Mouse (Mus musculus) forebrain, embryonic 14.5 days (tissue): ENCODE measurements around the gene Fut2. TPM values are rescaled to one million over a fixed set of nuclear protein-coding genes. Genes with fewer than 3 reads are reported as not detected.
A peak's percentile ranks its signal among the peaks of the same experiment; 100 is the strongest.

Source experiments
- ATAC-seq: fragments of 200-750 bp; cut with Nextera tagmentation; 2 replicates; pipeline ENCODE4 v1.8.0; 2017; ENCODE audit warnings: mild to moderate bottlenecking, moderate library complexity
- DNase-seq: peaks from one replicate; pipeline ENCODE4 v3.0.0-alpha.2; 2015; ENCODE audit warnings: low spot score
- H3K27ac ChIP-seq: fragments of 300-500 bp; sonication (generic); 2 replicates; pipeline ENCODE4 v1.5.1; 2014; ENCODE audit warnings: low read depth, mild to moderate bottlenecking, control low read depth, low read length, moderate library complexity
- H3K27me3 ChIP-seq: fragments of 300-500 bp; sonication (generic); replicated peaks from 2 replicates; pipeline ENCODE4 v1.6.1; 2014; ENCODE audit warnings: low read length, control low read depth, mixed read lengths; ENCODE audit not compliant: control insufficient read depth, insufficient read depth
- H3K36me3 ChIP-seq: fragments of 300-500 bp; sonication (generic); 2 replicates; pipeline ENCODE4 v1.6.1; 2014; ENCODE audit warnings: low read length, control low read depth; ENCODE audit not compliant: control insufficient read depth, insufficient read depth
- H3K4me1 ChIP-seq: fragments of 300-500 bp; sonication (generic); 2 replicates; pipeline ENCODE4 v1.6.1; 2014; ENCODE audit warnings: antibody characterized with exemption, low read length, control low read depth; ENCODE audit not compliant: control insufficient read depth, insufficient read depth
- H3K4me2 ChIP-seq: fragments of 300-500 bp; sonication (generic); 2 replicates; pipeline ENCODE4 v1.6.1; 2014; ENCODE audit warnings: mild to moderate bottlenecking, control low read depth, low read length
- H3K4me3 ChIP-seq: fragments of 300-500 bp; sonication (generic); 2 replicates; pipeline ENCODE4 v1.5.1; 2014; ENCODE audit warnings: low read depth, low read length, control low read depth
- H3K9ac ChIP-seq: fragments of 300-500 bp; sonication (generic); 2 replicates; pipeline ENCODE4 v1.6.1; 2014; ENCODE audit warnings: mild to moderate bottlenecking, low read length, control low read depth, moderate library complexity
- H3K9me3 ChIP-seq: fragments of 300-500 bp; sonication (generic); replicated peaks from 2 replicates; pipeline ENCODE4 v1.6.1; 2016; ENCODE audit warnings: low read length, control low read depth, mixed read lengths; ENCODE audit not compliant: control insufficient read depth
- WGBS: fragments of 180-500 bp; shearing (Covaris S2); extraction: QIAGEN DNeasy Blood & Tissue Kit; methylation state at CpG from one replicate; pipeline ENCODE4 v1.1.7; 2014; 5-methylcytosine and 5-hydroxymethylcytosine counted together
- polyA plus RNA-seq: library from polyadenylated mRNA; unstranded; fragments of >200 nt; fragmentation: Nextera tagmentation; extraction: Ambion mirVana; gene quantifications from 2 replicates; pipeline ENCODE4 v1.2.1, GENCODE M21; 2014

The Fut2 gene
- polyA plus RNA-seq, 1 experiment from 2014 or later = 0.11 TPM

DNA sequence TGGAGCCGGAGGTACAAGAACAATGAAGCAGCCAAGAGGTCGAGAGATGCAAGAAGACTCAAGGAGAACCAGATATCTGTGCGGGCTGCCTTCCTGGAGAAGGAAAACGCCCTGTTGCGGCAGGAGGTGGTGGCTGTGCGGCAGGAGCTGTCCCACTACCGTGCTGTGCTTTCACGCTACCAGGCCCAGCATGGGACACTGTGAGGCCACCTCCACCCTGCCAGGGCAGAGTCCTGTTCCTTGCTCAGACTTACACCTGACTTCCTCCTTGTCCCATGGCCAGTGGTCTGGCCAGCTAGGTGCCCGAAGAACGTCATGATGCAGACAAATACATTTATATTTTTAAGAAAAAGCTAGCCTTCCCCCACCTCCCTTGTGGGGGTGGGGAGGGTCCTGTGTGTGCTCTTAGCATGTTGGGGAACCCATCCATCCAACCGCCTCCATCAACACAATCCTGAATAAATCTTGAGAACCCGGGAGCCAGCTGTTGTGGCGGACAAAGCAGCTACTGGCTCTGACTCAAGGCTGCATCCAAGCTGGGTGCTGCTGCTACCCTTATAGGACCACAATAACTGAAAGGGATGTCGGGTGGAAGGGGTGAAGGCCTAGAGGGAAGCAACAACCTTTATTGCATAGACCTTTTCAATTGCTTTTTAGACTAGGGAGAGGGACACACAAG is 43.6 kb upstream of the Fut2 start:
- H3K27ac ChIP-seq = peak overlapping the region; percentile 75
- DNase-seq = no peak
- no peaks in the 10 kb centered on the region for H3K27me3 ChIP-seq
- peaks cover 42% of the 10 kb centered on the region for H3K36me3 ChIP-seq
- no peaks in the 10 kb centered on the region for H3K9me3 ChIP-seq
- H3K4me3 ChIP-seq = no peak overlapping the region
- H3K4me1 ChIP-seq = peaks cover 47% of the 10 kb centered on the region
- no peak for ATAC-seq
- 80% methylated on average over 14 of the region's 14 CpGs for WGBS
- H3K4me2 ChIP-seq = peak overlapping the region; percentile 12; the same call in 1 of the 2 replicates
- H3K9ac ChIP-seq = 0 out of 2 replicates have a peak overlapping the region, but pooled peaks have one; percentile 5

DNA sequence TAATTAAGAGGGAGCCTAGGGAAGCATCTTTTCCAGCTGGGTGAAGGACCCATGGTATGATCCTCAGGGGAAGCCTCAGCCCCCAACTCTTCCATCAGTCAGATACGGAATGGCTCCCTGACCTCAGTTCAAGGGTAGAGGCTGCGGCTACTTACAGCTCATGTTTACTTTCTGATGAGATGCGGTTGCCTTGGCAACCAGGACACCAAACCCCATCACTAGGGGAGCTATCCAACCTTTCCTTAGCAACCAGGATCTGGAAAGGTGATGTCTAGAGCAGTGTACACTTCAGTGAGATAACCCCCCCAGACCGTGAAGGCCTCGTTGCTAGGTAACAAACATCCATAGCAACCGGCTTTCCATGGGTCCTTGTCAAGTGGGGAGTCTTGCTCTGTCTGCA is 42.8 kb upstream of the Fut2 start:
- WGBS = 38% methylated on average over 6 of the region's 6 CpGs
- peak overlapping the region; percentile 75; the same call in 1 of the 2 replicates for H3K27ac ChIP-seq
- H3K9me3 ChIP-seq = no peaks in the 10 kb centered on the region
- H3K27me3 ChIP-seq = no peaks in the 10 kb centered on the region
- peak overlapping the region; percentile 5; the same call in 1 of the 2 replicates for H3K9ac ChIP-seq
- H3K4me3 ChIP-seq = no peak overlapping the region
- H3K4me2 ChIP-seq = no peak overlapping the region; the same call in 1 of the 2 replicates
- H3K36me3 ChIP-seq = peaks cover 42% of the 10 kb centered on the region
- peaks cover 42% of the 10 kb centered on the region for H3K4me1 ChIP-seq
- DNase-seq (peak; percentile 75), ATAC-seq (no peak)

DNA sequence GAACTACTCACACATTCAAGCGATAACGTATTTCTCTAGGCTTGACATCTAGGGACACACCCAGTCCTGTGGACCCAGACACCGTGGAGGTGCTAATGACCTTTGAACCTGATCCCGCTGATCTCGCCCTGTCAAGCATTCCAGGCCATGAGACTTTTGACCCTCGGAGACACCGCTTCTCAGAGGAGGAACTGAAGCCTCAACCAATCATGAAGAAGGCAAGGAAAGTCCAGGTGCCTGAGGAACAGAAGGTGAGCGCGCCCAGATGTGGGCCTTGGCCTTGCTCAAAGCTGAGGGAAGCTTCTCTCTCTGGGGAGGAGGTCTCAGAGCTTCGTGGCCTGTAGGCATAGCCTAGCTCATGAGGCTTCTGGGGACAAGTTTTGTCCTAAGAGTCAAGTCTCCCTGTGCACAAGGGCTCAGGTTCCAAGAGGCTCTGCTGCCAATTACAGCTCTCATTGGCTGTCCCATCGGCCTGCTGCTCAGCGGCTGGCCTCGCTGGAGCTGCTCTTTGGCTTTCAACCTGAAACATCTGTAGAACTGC is 42.1 kb upstream of the Fut2 start:
- H3K9ac ChIP-seq = no peak overlapping the region
- peak overlapping the region; percentile 98 for H3K4me2 ChIP-seq
- ATAC-seq (no peak), DNase-seq (no peak)
- H3K4me3 ChIP-seq = no peak overlapping the region
- peak overlapping the region; percentile 50 for H3K27ac ChIP-seq
- no peaks in the 10 kb centered on the region for H3K9me3 ChIP-seq
- no peaks in the 10 kb centered on the region for H3K27me3 ChIP-seq
- H3K36me3 ChIP-seq = peaks cover 38% of the 10 kb centered on the region
- H3K4me1 ChIP-seq = peaks cover 42% of the 10 kb centered on the region
- WGBS = 64% methylated on average over 13 of the region's 13 CpGs

DNA sequence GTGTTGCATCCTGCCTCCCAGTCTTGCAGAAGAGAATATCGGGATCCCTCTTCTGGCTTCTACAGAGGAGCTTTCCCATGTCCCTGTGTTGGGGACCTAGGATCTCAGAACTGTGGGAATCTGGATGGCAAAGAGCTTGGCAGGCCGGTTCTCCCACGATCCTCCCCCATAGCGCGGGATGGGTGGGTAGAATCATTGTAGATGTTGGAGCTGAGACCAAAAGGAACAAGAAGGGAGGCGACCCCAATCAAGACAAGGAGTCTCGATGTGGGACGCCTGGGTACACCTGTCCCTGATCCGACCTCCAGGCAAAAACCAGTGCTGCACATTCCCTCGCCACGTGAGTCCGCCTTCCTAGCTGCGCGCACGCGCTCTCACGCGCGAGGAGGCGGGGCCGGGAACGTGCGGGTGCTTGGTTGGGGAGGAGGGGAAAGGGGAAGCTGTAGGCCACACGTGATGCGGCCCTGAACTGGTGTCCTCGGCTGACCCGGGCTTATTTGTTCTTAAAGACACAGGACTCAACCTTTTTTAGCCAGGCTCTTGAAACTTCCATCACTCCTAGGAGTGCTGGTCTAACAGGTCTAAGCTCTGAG is 41.3 kb upstream of the Fut2 start:
- Histone ChIP-seq H3K27me3 (no peaks in the 10 kb centered on the region), H3K4me3 (peak overlapping the region; percentile 52), H3K36me3 (peaks cover 30% of the 10 kb centered on the region), H3K27ac (peak overlapping the region; percentile 63; the same call in 1 of the 2 replicates), H3K9me3 (no peaks in the 10 kb centered on the region), H3K9ac (peak overlapping the region; percentile 75; the same call in 1 of the 2 replicates), H3K4me1 (peaks cover 42% of the 10 kb centered on the region), H3K4me2 (peak overlapping the region; percentile 98)
- ATAC-seq = peak; percentile 4; the same call in 1 of the 2 replicates
- DNase-seq = peak; percentile 87
- under 1% methylated on average over 27 of the region's 27 CpGs for WGBS

DNA sequence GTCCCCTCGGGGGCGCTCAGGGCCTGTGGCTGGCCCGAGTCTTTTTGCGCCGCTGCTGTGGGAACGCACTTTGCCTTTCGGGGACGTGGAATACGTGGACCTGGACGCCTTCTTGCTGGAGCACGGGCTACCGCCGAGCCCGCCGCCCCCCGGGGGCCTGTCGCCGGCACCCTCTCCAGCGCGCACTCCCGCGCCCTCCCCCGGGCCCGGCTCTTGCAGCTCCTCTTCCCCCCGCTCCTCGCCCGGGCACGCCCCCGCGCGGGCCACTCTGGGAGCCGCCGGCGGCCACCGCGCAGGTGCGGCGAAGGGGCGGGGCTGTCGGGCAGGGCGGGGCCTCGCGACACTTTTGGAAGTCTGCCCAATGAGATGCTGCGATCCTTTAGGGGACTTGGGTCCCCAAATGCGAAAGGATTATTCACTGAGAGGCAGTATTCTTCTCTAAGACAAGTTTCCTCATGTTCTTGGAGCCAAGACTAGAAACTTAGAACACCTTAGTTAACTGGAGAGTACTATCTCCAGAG is 40.6 kb upstream of the Fut2 start:
- DNase-seq (peak; percentile 82), ATAC-seq (peak; percentile 4; the same call in 1 of the 2 replicates)
- peak overlapping the region; percentile 52 for H3K4me3 ChIP-seq
- peaks cover 23% of the 10 kb centered on the region for H3K36me3 ChIP-seq
- H3K27me3 ChIP-seq = no peaks in the 10 kb centered on the region
- no peaks in the 10 kb centered on the region for H3K9me3 ChIP-seq
- peak overlapping the region; percentile 63; the same call in 1 of the 2 replicates for H3K27ac ChIP-seq
- WGBS = 0% methylated on average over 35 of the region's 45 CpGs
- H3K9ac ChIP-seq = peak overlapping the region; percentile 75
- H3K4me2 ChIP-seq = peak overlapping the region; percentile 98
- peaks cover 42% of the 10 kb centered on the region for H3K4me1 ChIP-seq

DNA sequence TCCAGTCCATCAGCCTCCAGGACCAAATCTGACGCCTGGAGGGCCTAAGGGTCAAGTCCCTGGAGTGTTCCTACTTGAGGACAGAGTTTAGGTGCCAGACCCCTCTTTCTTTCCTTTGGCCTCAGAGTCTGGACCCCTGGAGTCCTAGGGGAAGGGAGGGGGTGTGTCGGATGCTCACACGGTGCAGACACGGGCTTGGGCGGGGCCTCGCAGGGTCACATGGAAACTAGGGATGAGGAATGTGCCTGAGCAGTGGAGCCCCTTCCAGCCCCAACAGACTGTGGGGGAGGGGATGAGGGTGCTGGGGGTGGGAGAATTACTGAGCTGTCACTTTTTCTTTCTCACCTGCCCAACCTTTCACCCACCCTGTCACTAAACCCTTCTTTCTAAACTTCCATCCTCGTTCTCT is 39.7 kb upstream of the Fut2 start:
- Histone ChIP-seq H3K9ac (peak overlapping the region; percentile 75), H3K27me3 (no peaks in the 10 kb centered on the region), H3K4me2 (peak overlapping the region; percentile 98), H3K4me3 (peak overlapping the region; percentile 52), H3K27ac (no peak overlapping the region; the same call in 1 of the 2 replicates), H3K36me3 (peaks cover 14% of the 10 kb centered on the region), H3K9me3 (no peaks in the 10 kb centered on the region), H3K4me1 (peaks cover 46% of the 10 kb centered on the region)
- ATAC-seq = no peak
- DNase-seq = no peak
- WGBS = 0% methylated on average over 7 of the region's 7 CpGs

DNA sequence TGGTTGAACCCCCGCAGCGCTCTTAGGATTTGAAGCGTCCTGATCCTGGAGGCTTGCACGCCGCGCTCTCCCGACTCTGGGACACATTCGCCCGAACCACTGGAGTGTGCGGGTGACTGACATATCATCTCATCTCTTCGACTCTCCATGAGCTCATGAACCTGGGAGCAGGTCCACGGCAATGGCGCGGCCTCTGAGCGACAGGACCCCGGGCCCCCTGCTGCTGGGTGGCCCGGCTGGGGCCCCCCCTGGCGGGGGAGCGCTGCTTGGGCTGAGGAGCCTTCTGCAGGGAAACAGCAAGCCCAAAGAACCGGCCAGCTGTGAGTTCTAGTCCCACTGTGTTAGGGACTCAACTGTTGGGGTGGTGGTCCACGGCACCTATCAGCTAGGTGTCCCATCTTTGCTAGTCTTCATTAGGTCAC is 39.3 kb upstream of the Fut2 start:
- Histone ChIP-seq H3K4me2 (peak overlapping the region; percentile 98), H3K9ac (peak overlapping the region; percentile 75), H3K4me1 (peaks cover 46% of the 10 kb centered on the region), H3K9me3 (no peaks in the 10 kb centered on the region), H3K27ac (peak overlapping the region; percentile 63), H3K4me3 (peak overlapping the region; percentile 52), H3K36me3 (peaks cover 10% of the 10 kb centered on the region), H3K27me3 (no peaks in the 10 kb centered on the region)
- DNase-seq (no peak), ATAC-seq (no peak)
- 0% methylated on average over 21 of the region's 21 CpGs for WGBS

DNA sequence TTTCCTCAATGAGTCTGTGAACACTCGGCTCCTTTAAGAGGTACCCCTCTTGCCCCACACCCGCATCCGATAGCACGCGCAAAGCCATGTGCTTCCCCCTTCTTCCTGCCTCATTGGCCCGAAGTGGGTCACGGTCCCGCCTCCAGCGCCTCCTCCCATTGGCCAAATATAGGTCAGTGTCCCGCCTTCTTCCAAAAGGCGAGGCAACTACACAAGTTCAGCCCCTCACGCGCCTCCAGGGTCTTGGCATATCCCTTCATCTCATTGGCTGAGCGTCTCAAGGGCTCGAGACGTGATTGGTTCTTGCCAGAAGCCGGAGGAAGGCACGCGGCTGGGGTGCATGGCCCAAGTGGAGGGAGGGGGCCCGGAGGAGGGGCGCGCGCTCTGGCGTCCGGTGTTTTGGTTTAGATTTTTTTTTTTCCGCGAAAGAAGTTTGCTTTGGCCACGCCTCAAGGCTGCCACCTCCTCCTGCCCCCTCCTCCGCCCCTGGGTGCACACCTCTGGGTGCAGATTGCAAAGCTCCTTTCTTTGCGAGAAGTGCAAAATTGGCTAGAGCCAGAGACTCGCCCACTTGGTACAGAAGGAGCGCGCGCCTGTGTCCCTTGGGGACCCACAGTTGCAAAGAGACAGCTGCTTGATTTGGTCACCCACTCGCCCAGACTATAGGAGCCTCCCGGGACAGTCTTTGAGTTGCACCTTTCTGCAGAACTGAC is 38.7 kb upstream of the Fut2 start, which contains the start of gene Dbp:
Gene Dbp (plus strand): TSS at position 359 of the 713 bp plus-strand sequence.
- peak; percentile 86 for ATAC-seq
- WGBS = 0% methylated on average over 36 of the region's 36 CpGs

More for the DNA sequence above, 38.7 kb upstream of the Fut2 start, which contains the start of gene Dbp:
- Histone ChIP-seq H3K9me3 (no peaks in the 10 kb centered on the region), H3K4me1 (peaks cover 46% of the 10 kb centered on the region), H3K27ac (peak within 1 kb of the TSS; percentile 82), H3K4me2 (peak within 1 kb of the TSS; percentile 98), H3K9ac (peak within 1 kb of the TSS; percentile 75), H3K27me3 (0 out of 2 replicates have a peak, but pooled peaks cover 4% of the 10 kb centered on the region), H3K36me3 (peaks cover 4% of the 10 kb centered on the region; the same call in 1 of the 2 replicates), H3K4me3 (peak within 1 kb of the TSS; percentile 52)
- peak; percentile 100 for DNase-seq
